Mouse (Mus musculus) cerebellum, adult 11 months (tissue): ENCODE measurements at regions not wholly inside any gene's neighbourhood (a gene's known extent, or its start where the extent isn't known, plus 50 kb on each side); places are given as distances from the start of the nearest gene placed in this dataset.
"Not testable (repeated sequence)": the region's sequence is repeated elsewhere in the genome, so short reads cannot be mapped to it uniquely, and the experiment has no call there.

Experiments
- DNase-seq: peaks from one replicate; pipeline ENCODE4 v3.0.0; 2022

- DNase-seq, result no peak
Measured at GRCm38 (mm10) chrX:92981141-92981540, 305.1 kb upstream of the Arx start.

GRCm38 (mm10) chrX:93002236-93002976 lies 283.8 kb upstream of the Arx start:
- no peak for DNase-seq

- no peak for DNase-seq
Measured at GRCm38 (mm10) chrX:93006681-93007080, 279.6 kb upstream of the Arx start.

GRCm38 (mm10) chrX:93011578-93011977 lies 274.7 kb upstream of the Arx start:
- DNase-seq, result no peak

GRCm38 (mm10) chrX:93016391-93016790 lies 269.9 kb upstream of the Arx start:
- no peak for DNase-seq

GRCm38 (mm10) chrX:93041096-93041495 lies 245.1 kb upstream of the Arx start:
- DNase-seq, result no peak

- no peak for DNase-seq
Measured at GRCm38 (mm10) chrX:93042736-93043135, 243.5 kb upstream of the Arx start.

GRCm38 (mm10) chrX:93048967-93049754 lies 237.1 kb upstream of the Arx start:
- no peak for DNase-seq

- DNase-seq, result no peak
Measured at GRCm38 (mm10) chrX:93049755-93050143, 236.5 kb upstream of the Arx start.

- DNase-seq, result no peak
Measured at GRCm38 (mm10) chrX:93059533-93059932, 226.7 kb upstream of the Arx start.

GRCm38 (mm10) chrX:93068884-93069283 lies 217.4 kb upstream of the Arx start:
- DNase-seq, result no peak

GRCm38 (mm10) chrX:93069569-93070289 lies 216.5 kb upstream of the Arx start:
- DNase-seq, result peak; percentile 24

- no peak for DNase-seq
Measured at GRCm38 (mm10) chrX:93070290-93070611, 216.0 kb upstream of the Arx start.

GRCm38 (mm10) chrX:93088976-93089375 lies 197.3 kb upstream of the Arx start:
- no peak for DNase-seq

GRCm38 (mm10) chrX:93097551-93097950 lies 188.7 kb upstream of the Arx start:
- DNase-seq, result no peak

GRCm38 (mm10) chrX:93107930-93108567 lies 178.2 kb upstream of the Arx start:
- no peak for DNase-seq

GRCm38 (mm10) chrX:93154367-93154766 lies 131.9 kb upstream of the Arx start:
- not testable (repeated sequence) for DNase-seq

- no peak for DNase-seq
Measured at GRCm38 (mm10) chrX:93159105-93159504, 127.1 kb upstream of the Arx start.

- no peak for DNase-seq
Measured at GRCm38 (mm10) chrX:93160956-93161355, 125.3 kb upstream of the Arx start.
